Mouse (Mus musculus) neural tube, embryonic 15.5 days (tissue): ENCODE data around the gene Actg1. TPM values are rescaled to one million over a fixed set of nuclear protein-coding genes. Genes with fewer than 3 reads are reported as not detected.
A peak's percentile ranks its signal among the peaks of the same experiment; 100 is the strongest.
"Not testable (repeated sequence)": the region's sequence is repeated elsewhere in the genome, so short reads cannot be mapped to it uniquely, and the experiment has no call there.

ENCODE experiments used
- ATAC-seq: fragments of 200-750 bp; cut with Nextera tagmentation; 2 replicates; pipeline ENCODE4 v1.8.0; 2017; ENCODE audit warnings: mild to moderate bottlenecking, moderate TSS enrichment, moderate library complexity; ENCODE audit not compliant: low FRiP score
- H3K27ac ChIP-seq: fragments of 300-500 bp; sonication (generic); replicated peaks from 2 replicates; pipeline ENCODE4 v1.5.1; 2015; ENCODE audit warnings: mild to moderate bottlenecking, inconsistent platforms
- H3K27me3 ChIP-seq: fragments of 300-500 bp; sonication (generic); replicated peaks from 2 replicates; pipeline ENCODE4 v1.6.1; 2015; ENCODE audit warnings: inconsistent platforms
- H3K36me3 ChIP-seq: fragments of 300-500 bp; sonication (generic); 2 replicates; pipeline ENCODE4 v1.6.1; 2015; ENCODE audit warnings: inconsistent platforms
- H3K4me1 ChIP-seq: fragments of 300-500 bp; sonication (generic); 2 replicates; pipeline ENCODE4 v1.6.1; 2015; ENCODE audit warnings: inconsistent platforms
- H3K4me2 ChIP-seq: fragments of 300-500 bp; sonication (generic); 2 replicates; pipeline ENCODE4 v1.6.1; 2015; ENCODE audit warnings: inconsistent platforms, mild to moderate bottlenecking, moderate library complexity
- H3K4me3 ChIP-seq: fragments of 300-500 bp; sonication (generic); replicated peaks from 2 replicates; pipeline ENCODE4 v1.5.1; 2015; ENCODE audit warnings: mild to moderate bottlenecking, inconsistent platforms
- H3K9ac ChIP-seq: fragments of 300-500 bp; sonication (generic); replicated peaks from 2 replicates; pipeline ENCODE4 v1.6.1; 2015; ENCODE audit warnings: mild to moderate bottlenecking, inconsistent platforms
- H3K9me3 ChIP-seq: fragments of 300-500 bp; sonication (generic); replicated peaks from 2 replicates; pipeline ENCODE4 v1.6.1; 2016; ENCODE audit warnings: inconsistent platforms
- WGBS: fragments of 180-500 bp; shearing (Covaris S2); methylation state at CpG from one replicate; pipeline ENCODE4 v1.1.7; 2015; ENCODE audit warnings: mixed read lengths; 5-methylcytosine and 5-hydroxymethylcytosine counted together
- polyA plus RNA-seq: library from polyadenylated mRNA; unstranded; fragments of >200 nt; fragmentation: Nextera tagmentation; extraction: Ambion mirVana; gene quantifications from 2 replicates; pipeline ENCODE4 v1.2.1, GENCODE M21; 2015

Gene Actg1
- polyA plus RNA-seq, 1 experiment from 2014 or later, result 3,776 TPM

DNA sequence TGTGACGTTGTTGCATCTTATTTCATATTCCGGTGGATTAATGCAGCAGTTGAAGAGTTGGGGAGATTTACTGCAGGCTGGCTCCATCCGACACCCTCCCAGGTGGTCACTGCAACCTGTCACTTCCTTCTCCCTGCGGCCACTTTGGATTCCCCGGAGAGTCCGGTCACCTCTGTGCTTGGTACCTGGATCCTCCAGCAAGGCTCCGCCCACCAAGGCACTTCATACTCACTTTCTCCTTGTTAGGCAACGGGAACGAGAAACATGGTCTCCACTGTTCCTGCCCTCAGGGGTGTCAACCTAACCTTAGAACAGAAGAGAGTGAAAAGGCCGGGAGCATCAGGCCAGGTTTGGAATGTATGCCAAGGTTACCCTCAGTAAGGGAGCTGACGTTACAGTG, 2.4 kb upstream of the Actg1 start:
- H3K4me1 ChIP-seq, result peaks cover 46% of the 10 kb centered on the region
- WGBS, result 17% methylated on average over 11 of the region's 11 CpGs
- no peaks in the 10 kb centered on the region for H3K9me3 ChIP-seq
- H3K4me3 ChIP-seq, result peak overlapping the region; percentile 98
- no peaks in the 10 kb centered on the region for H3K27me3 ChIP-seq
- H3K9ac ChIP-seq, result peak overlapping the region; percentile 92
- ATAC-seq, result no peak
- H3K4me2 ChIP-seq, result peak overlapping the region; percentile 92
- no peaks in the 10 kb centered on the region; the same call in 1 of the 2 replicates for H3K36me3 ChIP-seq
- peak overlapping the region; percentile 100 for H3K27ac ChIP-seq

GRCm38 (mm10) chr11:120349986-120350702, 1.8 kb upstream of the Actg1 start:
- peak overlapping the region; percentile 92 for H3K4me2 ChIP-seq
- peaks cover 4% of the 10 kb centered on the region for H3K36me3 ChIP-seq
- no peaks in the 10 kb centered on the region for H3K9me3 ChIP-seq
- WGBS, result 4% methylated on average over 65 of the region's 68 CpGs
- peak overlapping the region; percentile 92 for H3K9ac ChIP-seq
- H3K4me1 ChIP-seq, result peaks cover 50% of the 10 kb centered on the region
- peak; percentile 53 for ATAC-seq
- H3K27me3 ChIP-seq, result no peaks in the 10 kb centered on the region
- H3K27ac ChIP-seq, result peak overlapping the region; percentile 100
- peak overlapping the region; percentile 98 for H3K4me3 ChIP-seq

- peak overlapping the region; percentile 100 for H3K27ac ChIP-seq
- peak overlapping the region; percentile 92 for H3K4me2 ChIP-seq
- no peaks in the 10 kb centered on the region for H3K9me3 ChIP-seq
- peak overlapping the region; percentile 98 for H3K4me3 ChIP-seq
- no peaks in the 10 kb centered on the region for H3K27me3 ChIP-seq
- peaks cover 57% of the 10 kb centered on the region for H3K4me1 ChIP-seq
- WGBS, result 6% methylated on average over 16 of the region's 16 CpGs
- peak overlapping the region; percentile 92 for H3K9ac ChIP-seq
- H3K36me3 ChIP-seq, result peaks cover 6% of the 10 kb centered on the region
- peak; percentile 4; the same call in 1 of the 2 replicates for ATAC-seq
These were observed 1.1 kb upstream of the Actg1 start for GRCm38 (mm10) chr11:120349371-120349985.

DNA sequence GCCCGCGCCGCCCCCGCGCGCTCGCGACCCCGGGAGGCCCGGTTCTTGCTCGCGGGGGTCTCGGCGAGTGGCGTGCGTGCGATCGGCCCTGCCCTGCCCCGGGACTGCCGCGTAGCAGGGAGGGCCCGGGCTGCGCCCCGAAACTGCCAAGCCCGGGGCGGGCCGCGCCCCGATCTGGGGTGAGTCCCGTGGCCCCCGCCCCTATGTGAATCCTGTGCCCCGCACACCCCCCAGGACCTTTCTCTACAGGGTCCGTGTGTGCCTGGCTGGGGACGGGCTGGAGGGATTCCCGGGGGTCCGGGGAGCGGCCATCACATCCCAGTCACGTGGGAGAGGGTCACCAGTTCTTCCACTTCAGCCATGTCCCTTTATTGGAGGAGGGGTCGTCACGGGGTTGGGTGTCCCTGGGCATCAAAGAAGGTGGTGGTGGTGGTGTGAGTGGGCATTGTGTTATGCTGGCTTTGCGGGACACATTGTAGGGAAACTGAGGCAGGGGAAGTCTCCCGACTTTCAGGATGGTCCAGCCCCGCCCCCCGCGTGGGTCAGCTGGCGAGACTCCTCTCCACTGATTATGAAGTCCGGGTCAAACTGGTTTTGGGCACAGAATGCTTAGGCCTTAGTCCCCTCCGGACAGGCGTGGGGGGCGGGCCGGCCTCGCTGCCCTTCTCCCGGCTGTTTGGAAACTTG, 485 bp upstream of the Actg1 start:
- H3K4me3 ChIP-seq, result peak overlapping the region; percentile 98
- H3K9ac ChIP-seq, result peak overlapping the region; percentile 92
- peak overlapping the region; percentile 100 for H3K27ac ChIP-seq
- peaks cover 6% of the 10 kb centered on the region for H3K36me3 ChIP-seq
- no peaks in the 10 kb centered on the region for H3K27me3 ChIP-seq
- WGBS, result 7% methylated on average over 49 of the region's 53 CpGs
- peak; percentile 38 for ATAC-seq
- peaks cover 62% of the 10 kb centered on the region for H3K4me1 ChIP-seq
- H3K4me2 ChIP-seq, result peak overlapping the region; percentile 92
- H3K9me3 ChIP-seq, result no peaks in the 10 kb centered on the region

DNA sequence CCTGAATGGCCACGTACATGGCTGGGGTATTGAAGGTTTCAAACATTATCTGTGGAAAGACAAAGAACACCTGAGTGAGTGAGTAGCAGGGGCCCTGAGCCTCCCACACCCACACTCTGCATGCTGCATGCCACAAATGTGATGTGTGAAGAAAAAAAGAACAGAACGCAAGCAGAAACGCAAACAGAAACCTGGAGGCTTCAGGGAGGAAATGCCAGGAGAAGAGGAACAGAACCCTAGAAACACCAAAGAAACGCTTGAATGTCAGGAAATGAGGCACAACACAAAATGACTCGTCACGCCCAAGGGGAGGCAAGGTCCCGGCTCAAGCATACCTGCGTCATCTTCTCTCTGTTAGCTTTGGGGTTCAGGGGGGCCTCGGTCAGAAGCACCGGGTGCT, 1.0 kb downstream of the Actg1 start:
- Histone ChIP-seq H3K27me3 (no peaks in the 10 kb centered on the region), H3K9me3 (no peaks in the 10 kb centered on the region), H3K4me2 (peak overlapping the region; percentile 92), H3K27ac (peak overlapping the region; percentile 100), H3K4me1 (peaks cover 51% of the 10 kb centered on the region), H3K4me3 (peak overlapping the region; percentile 98), H3K9ac (peak overlapping the region; percentile 100), H3K36me3 (peaks cover 6% of the 10 kb centered on the region)
- WGBS, result 3% methylated on average over 10 of the region's 10 CpGs
- ATAC-seq, result no peak

DNA sequence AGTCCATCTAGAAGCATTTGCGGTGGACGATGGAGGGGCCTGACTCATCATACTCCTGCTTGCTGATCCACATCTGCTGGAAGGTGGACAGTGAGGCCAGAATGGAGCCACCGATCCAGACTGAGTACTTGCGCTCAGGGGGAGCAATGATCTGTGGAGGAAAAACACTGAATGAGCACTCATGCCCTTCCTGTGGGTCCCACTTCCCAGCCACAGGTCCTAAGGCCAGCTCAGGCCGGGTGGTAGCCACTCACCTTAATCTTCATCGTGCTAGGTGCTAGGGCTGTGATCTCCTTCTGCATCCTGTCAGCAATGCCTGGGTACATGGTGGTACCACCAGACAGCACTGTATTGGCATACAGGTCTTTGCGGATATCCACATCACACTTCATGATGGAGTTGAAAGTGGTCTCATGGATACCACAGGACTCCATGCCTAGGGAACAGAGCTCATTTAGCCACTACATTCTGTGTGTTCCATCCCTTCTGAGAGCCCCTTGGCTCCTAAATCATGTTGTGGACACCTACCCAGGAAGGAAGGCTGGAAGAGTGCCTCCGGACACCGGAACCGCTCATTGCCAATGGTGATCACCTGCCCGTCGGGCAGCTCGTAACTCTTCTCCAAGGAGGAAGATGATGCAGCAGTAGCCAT, 1.8 kb downstream of the Actg1 start:
- WGBS, result 43% methylated on average over 11 of the region's 13 CpGs
- Histone ChIP-seq H3K4me1 (peaks cover 44% of the 10 kb centered on the region), H3K9ac (peak overlapping the region; percentile 50), H3K4me3 (peak overlapping the region; percentile 47), H3K4me2 (peak overlapping the region; percentile 70)
- H3K27ac ChIP-seq, H3K36me3 ChIP-seq, H3K9me3 ChIP-seq, ATAC-seq, H3K27me3 ChIP-seq: not testable (repeated sequence)

DNA sequence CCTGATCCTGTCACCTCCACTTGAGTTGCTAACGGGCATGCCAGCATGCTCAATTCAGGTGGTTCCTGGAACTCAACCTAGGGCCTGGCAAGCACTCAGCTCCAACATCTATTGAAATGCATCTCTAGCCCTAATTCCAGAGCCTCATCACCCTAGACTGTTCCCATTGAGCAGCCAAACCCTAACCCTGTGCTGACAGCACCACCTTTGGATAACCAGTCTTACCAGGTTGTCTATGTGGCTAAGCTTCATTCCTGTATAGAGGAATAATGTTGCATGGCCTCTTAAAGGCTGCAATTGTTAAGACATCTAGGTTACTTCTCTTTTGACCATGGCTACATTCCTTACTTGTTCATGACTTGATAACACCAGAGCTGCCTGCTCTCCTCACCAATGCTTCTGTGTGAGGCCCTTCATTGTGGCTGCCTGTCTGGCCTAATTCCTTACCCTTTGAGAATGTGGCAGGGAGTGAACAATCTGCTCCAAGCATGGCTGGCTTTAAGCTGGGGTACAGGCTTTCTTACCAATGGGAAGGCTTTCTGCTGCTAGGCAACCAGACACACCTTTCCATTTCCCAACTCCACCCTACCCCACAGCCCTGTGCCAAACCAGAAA, 3.2 kb downstream of the Actg1 start:
- peak overlapping the region; percentile 51; the same call in 1 of the 2 replicates for H3K27ac ChIP-seq
- H3K27me3 ChIP-seq, result no peaks in the 10 kb centered on the region
- WGBS, result 24% methylated on average over 1 of the region's 1 CpGs
- peak overlapping the region; percentile 54 for H3K9ac ChIP-seq
- peak overlapping the region; percentile 81 for H3K4me2 ChIP-seq
- H3K4me1 ChIP-seq, result peaks cover 30% of the 10 kb centered on the region
- ATAC-seq, result no peak
- peaks cover 6% of the 10 kb centered on the region for H3K36me3 ChIP-seq
- H3K4me3 ChIP-seq, result peak overlapping the region; percentile 40
- H3K9me3 ChIP-seq, result no peaks in the 10 kb centered on the region

DNA sequence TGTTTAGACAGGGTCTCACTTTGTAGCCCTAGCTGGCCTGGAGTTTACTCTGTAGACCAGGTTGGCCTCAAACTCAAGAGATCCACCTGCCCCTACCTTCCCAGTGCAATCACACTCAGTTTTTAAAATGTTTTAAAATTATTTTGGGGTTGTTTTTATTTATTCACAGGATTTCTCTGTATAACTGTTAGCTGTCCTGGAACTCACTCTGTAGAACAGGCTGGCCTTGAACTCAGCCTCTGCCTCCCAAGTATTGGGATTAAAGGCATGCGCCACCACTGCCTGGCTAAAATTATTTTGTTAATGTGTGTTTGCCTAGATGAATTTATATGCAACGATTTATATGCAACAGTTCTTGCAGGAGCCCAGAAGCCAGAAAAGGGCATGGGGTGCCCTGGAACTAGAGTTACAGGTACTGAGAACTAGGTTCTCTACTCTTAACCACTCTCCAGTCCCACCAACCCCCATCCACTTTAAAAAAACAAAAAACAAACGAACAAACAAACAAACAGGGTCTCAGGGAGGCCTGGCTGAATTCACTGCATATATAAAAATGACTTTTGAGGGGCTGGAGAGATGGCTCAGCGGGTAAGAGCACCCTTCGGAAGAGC, 3.9 kb downstream of the Actg1 start:
- Histone ChIP-seq H3K27ac (peak overlapping the region; percentile 45), H3K4me3 (peak overlapping the region; percentile 40; the same call in 1 of the 2 replicates), H3K4me1 (peaks cover 25% of the 10 kb centered on the region), H3K9me3 (no peaks in the 10 kb centered on the region), H3K27me3 (no peaks in the 10 kb centered on the region), H3K36me3 (peaks cover 6% of the 10 kb centered on the region), H3K9ac (no peak overlapping the region), H3K4me2 (peak overlapping the region; percentile 81)
- 60% methylated on average over 5 of the region's 5 CpGs for WGBS
- no peak for ATAC-seq

GRCm38 (mm10) chr11:120343519-120344309, 4.6 kb downstream of the Actg1 start:
- no peak for ATAC-seq
- 78% methylated on average over 5 of the region's 5 CpGs for WGBS
- no peaks in the 10 kb centered on the region for H3K27me3 ChIP-seq
- H3K4me3 ChIP-seq, result no peak overlapping the region
- H3K4me1 ChIP-seq, result peaks cover 21% of the 10 kb centered on the region
- H3K36me3 ChIP-seq, result peaks cover 6% of the 10 kb centered on the region
- H3K9ac ChIP-seq, result no peak overlapping the region
- peak overlapping the region; percentile 81 for H3K4me2 ChIP-seq
- peak overlapping the region; percentile 45 for H3K27ac ChIP-seq
- H3K9me3 ChIP-seq, result no peaks in the 10 kb centered on the region

- Histone ChIP-seq H3K36me3 (peaks cover 6% of the 10 kb centered on the region), H3K4me1 (peaks cover 21% of the 10 kb centered on the region), H3K27me3 (no peaks in the 10 kb centered on the region), H3K9ac (no peak overlapping the region), H3K4me3 (no peak overlapping the region), H3K9me3 (no peaks in the 10 kb centered on the region), H3K4me2 (no peak overlapping the region), H3K27ac (no peak overlapping the region)
- no peak for ATAC-seq
- WGBS, result 91% methylated on average over 5 of the region's 5 CpGs
These were observed 5.6 kb downstream of the Actg1 start for GRCm38 (mm10) chr11:120342656-120343160.
